ENCODE assay signal across 23 mouse cellular contexts in the genomic region with DNA sequence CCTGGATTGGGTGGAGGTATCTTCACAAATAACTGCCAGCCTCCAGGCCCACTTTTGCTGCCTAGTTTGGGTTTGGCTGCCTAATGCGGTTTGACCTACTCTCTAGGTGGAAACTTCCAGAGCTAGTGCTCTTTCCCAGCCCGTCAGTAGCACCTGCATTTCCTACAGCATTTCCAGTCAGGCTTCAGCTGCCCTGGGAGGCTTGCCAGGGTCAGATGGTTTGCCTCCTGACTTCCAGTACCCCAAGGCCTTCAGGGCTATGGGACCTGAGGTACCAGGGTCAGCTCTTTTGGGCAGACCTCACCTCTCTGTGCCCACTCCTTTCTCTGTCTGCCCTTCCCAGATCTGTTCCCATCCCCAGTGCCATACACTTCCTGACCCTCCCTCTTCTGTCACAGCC. TPM values are rescaled to one million over a fixed set of nuclear protein-coding genes. Genes with fewer than 3 reads are reported as not detected.
DNase-seq lines count a peak whose midpoint lies in the region; ATAC-seq lines count a peak whose summit lies in the region.
"Had no signal": no experiment of that assay in that cellular context is flagged by ENCODE, and none has a peak within 500 bp of the region (broad histone marks: within the 10 kb centered on the region; RNA-seq: fewer than 3 reads in every experiment).

No protein-coding gene starts in this region.

- no peaks in the 10 kb centered on the region for H3K27me3 ChIP-seq in hindbrain, embryonic 13.5 days
- H3K27me3 ChIP-seq in hindbrain, embryonic 14.5 days (ENCODE audit: control insufficient read depth, insufficient read depth, low read length), result no peaks in the 10 kb centered on the region
- no peaks in the 10 kb centered on the region for H3K27me3 ChIP-seq in neural tube, embryonic 13.5 days
- H3K27me3 ChIP-seq: hindbrain, embryonic 15.5 days; midbrain, embryonic 15.5 days; stomach, embryonic 15.5 days had no signal

- 0 out of 2 replicates have a peak overlapping the region, but pooled peaks have one; percentile 46 for H3K9ac ChIP-seq in hindbrain, embryonic 13.5 days
- H3K9ac ChIP-seq in hindbrain, embryonic 14.5 days, result no peak overlapping the region
- peak overlapping the region; percentile 32; the same call in 1 of the 2 replicates for H3K9ac ChIP-seq in neural tube, embryonic 13.5 days
- H3K9ac ChIP-seq: forebrain, postnatal 0 days; heart, embryonic 15.5 days; hindbrain, embryonic 15.5 days; limb, embryonic 12.5 days; liver, postnatal 0 days; midbrain, embryonic 15.5 days; stomach, embryonic 15.5 days had no signal

- WGBS in hindbrain, embryonic 13.5 days, result 79% methylated on average over 2 of the region's 2 CpGs
- 75% methylated on average over 2 of the region's 2 CpGs for WGBS in hindbrain, embryonic 14.5 days
- 80% methylated on average over 2 of the region's 2 CpGs for WGBS in neural tube, embryonic 13.5 days

- H3K4me1 ChIP-seq in hindbrain, embryonic 13.5 days (replicated peaks), result peaks cover 98% of the 10 kb centered on the region
- peaks cover 73% of the 10 kb centered on the region for H3K4me1 ChIP-seq in hindbrain, embryonic 14.5 days (replicated peaks; ENCODE audit: control insufficient read depth, insufficient read depth, low read length)
- H3K4me1 ChIP-seq in neural tube, embryonic 13.5 days (replicated peaks), result peaks cover 95% of the 10 kb centered on the region
- H3K4me1 ChIP-seq: heart, embryonic 15.5 days; limb, embryonic 12.5 days; stomach, embryonic 15.5 days had no signal

- no peak overlapping the region for H3K4me3 ChIP-seq in hindbrain, embryonic 13.5 days
- no peak overlapping the region for H3K4me3 ChIP-seq in hindbrain, embryonic 14.5 days (replicated peaks; ENCODE audit: low read length)
- no peak overlapping the region for H3K4me3 ChIP-seq in neural tube, embryonic 13.5 days
- H3K4me3 ChIP-seq: embryonic facial prominence, embryonic 10.5 days; heart, embryonic 15.5 days; hindbrain, embryonic 15.5 days; limb, embryonic 12.5 days; midbrain, embryonic 15.5 days; stomach, embryonic 15.5 days had no signal

- H3K9me3 ChIP-seq in hindbrain, embryonic 13.5 days, result no peaks in the 10 kb centered on the region
- H3K9me3 ChIP-seq in hindbrain, embryonic 14.5 days (ENCODE audit: control insufficient read depth, low read length), result no peaks in the 10 kb centered on the region
- no peaks in the 10 kb centered on the region for H3K9me3 ChIP-seq in neural tube, embryonic 13.5 days
- H3K9me3 ChIP-seq: embryonic facial prominence, embryonic 10.5 days; heart, embryonic 15.5 days; hindbrain, embryonic 15.5 days; limb, embryonic 12.5 days; midbrain, embryonic 15.5 days; stomach, embryonic 15.5 days had no signal

- H3K36me3 ChIP-seq in hindbrain, embryonic 13.5 days, result no peaks in the 10 kb centered on the region
- H3K36me3 ChIP-seq in hindbrain, embryonic 14.5 days (replicated peaks; ENCODE audit: control insufficient read depth, insufficient read depth), result no peaks in the 10 kb centered on the region
- no peaks in the 10 kb centered on the region for H3K36me3 ChIP-seq in neural tube, embryonic 13.5 days
- H3K36me3 ChIP-seq: embryonic facial prominence, embryonic 10.5 days; heart, embryonic 15.5 days; hindbrain, embryonic 15.5 days; limb, embryonic 12.5 days; midbrain, embryonic 15.5 days; stomach, embryonic 15.5 days had no signal

- H3K4me2 ChIP-seq in hindbrain, embryonic 13.5 days, result no peak overlapping the region
- H3K4me2 ChIP-seq in hindbrain, embryonic 14.5 days (replicated peaks), result no peak overlapping the region
- no peak overlapping the region for H3K4me2 ChIP-seq in neural tube, embryonic 13.5 days
- H3K4me2 ChIP-seq: heart, embryonic 15.5 days; hindbrain, embryonic 15.5 days; limb, embryonic 12.5 days; liver, embryonic 11.5 days; midbrain, embryonic 15.5 days; stomach, embryonic 15.5 days had no signal

- H3K27ac ChIP-seq in hindbrain, embryonic 13.5 days, result no peak overlapping the region
- H3K27ac ChIP-seq in hindbrain, embryonic 14.5 days, result no peak overlapping the region
- H3K27ac ChIP-seq in neural tube, embryonic 13.5 days (replicated peaks), result peak overlapping the region; percentile 64
- H3K27ac ChIP-seq: embryonic facial prominence, embryonic 10.5 days; heart, embryonic 15.5 days; hindbrain, embryonic 15.5 days; kidney, postnatal 0 days; limb, embryonic 12.5 days; midbrain, embryonic 15.5 days; stomach, embryonic 15.5 days had no signal

- no peak for ATAC-seq in hindbrain, embryonic 13.5 days (ENCODE audit: low FRiP score)
- ATAC-seq in hindbrain, embryonic 14.5 days (ENCODE audit: low FRiP score), result no peak
- no peak for ATAC-seq in neural tube, embryonic 13.5 days (ENCODE audit: low read depth)
- ATAC-seq in activated CD4-positive, CD25-positive, alpha-beta regulatory T cell, adult 4 months, result no peak
- no peak for ATAC-seq in megakaryocyte progenitor cell, adult 5-6 weeks (replicated peaks; ENCODE audit: poor library complexity)
- ATAC-seq: forebrain, postnatal 0 days; liver, postnatal 0 days; lung, postnatal 0 days; midbrain, embryonic 15.5 days had no signal

- no peak for DNase-seq in hindbrain, embryonic 14.5 days (ENCODE audit: low spot score)
- no peak for DNase-seq in neural tube, embryonic 10.5 days (ENCODE audit: extremely low spot score, low spot score)
- DNase-seq in cerebellum, postnatal 14 days, result peak; percentile 45 to 49
- DNase-seq: adrenal gland, postnatal 14 days; forebrain, postnatal 0 days; gastrocnemius, postnatal 25 days; heart, postnatal 36 days; kidney, adult 2 months; liver, postnatal 0 days; thymus, postnatal 25 days had no signal

RNA-seq across cellular contexts. Expression of gene Brsk2, which starts 11.4 kb away (rescaled TPM):
- 22.5 and 24.5 TPM in 2 replicates for polyA plus RNA-seq in hindbrain, embryonic 13.5 days (2015; fragmentation: Nextera tagmentation; extraction: Ambion mirVana)
- 23.3 and 24.8 TPM in 2 replicates for polyA plus RNA-seq in hindbrain, embryonic 14.5 days (2014; fragmentation: Nextera tagmentation; extraction: Ambion mirVana)
- polyA plus RNA-seq in neural tube, embryonic 13.5 days (2015; fragmentation: Nextera tagmentation; extraction: Ambion mirVana), result 20.1 and 20.6 TPM in 2 replicates
- polyA plus RNA-seq in activated CD4-positive, CD25-positive, alpha-beta regulatory T cell, adult 4 months (2017; shearing (Covaris generic)), result under 1 TPM; 0.21 to 0.45 TPM
- not detected in 2 replicates for total RNA-seq in megakaryocyte progenitor cell, adult 5-6 weeks (2015)
- total RNA-seq in megakaryocyte progenitor cell, adult 5-6 weeks (2017), result 0.12 TPM in 1 of 2 replicates, not detected in the other

RNA-seq across cellular contexts. Expression of gene Tollip, which starts 42.6 kb away (rescaled TPM):
- polyA plus RNA-seq in hindbrain, embryonic 13.5 days (2015; fragmentation: Nextera tagmentation; extraction: Ambion mirVana), result 70.1 and 72.9 TPM in 2 replicates
- 71.9 and 82.7 TPM in 2 replicates for polyA plus RNA-seq in hindbrain, embryonic 14.5 days (2014; fragmentation: Nextera tagmentation; extraction: Ambion mirVana)
- 66.8 and 68.9 TPM in 2 replicates for polyA plus RNA-seq in neural tube, embryonic 13.5 days (2015; fragmentation: Nextera tagmentation; extraction: Ambion mirVana)
- 10 to 100 TPM; 22.4 to 23.8 TPM for polyA plus RNA-seq in activated CD4-positive, CD25-positive, alpha-beta regulatory T cell, adult 4 months (2017; shearing (Covaris generic))
- total RNA-seq in megakaryocyte progenitor cell, adult 5-6 weeks (2015), result 26.9 and 27.8 TPM in 2 replicates
- total RNA-seq in megakaryocyte progenitor cell, adult 5-6 weeks (2017), result 26.6 and 30.6 TPM in 2 replicates

Comparison
In these comparisons a context has a peak if more than half of its experiments do, and no peak if none do; other contexts are left out.
1. DNase-seq: peak in cerebellum, postnatal 14 days (2 of 2); none in hindbrain, embryonic 14.5 days (single experiment) and neural tube, embryonic 10.5 days (single experiment).
2. RNA of gene Brsk2, which starts 11.4 kb away (polyA plus RNA-seq): 23.3 to 24.8 TPM in hindbrain, embryonic 14.5 days, 22.5 to 24.5 TPM in hindbrain, embryonic 13.5 days and 20.1 to 20.6 TPM in neural tube, embryonic 13.5 days; 0.21 to 0.45 TPM in activated CD4-positive, CD25-positive, alpha-beta regulatory T cell, adult 4 months; every median in the first group is over 10 times any median in the second.